Mouse (Mus musculus) splenic B cell, adult 2 months (primary cell): ENCODE data around the gene Wbp2.
"Not testable (repeated sequence)": the region's sequence is repeated elsewhere in the genome, so short reads cannot be mapped to it uniquely, and the experiment has no call there.

Experiments used
- DNase-seq: peaks from one replicate; pipeline ENCODE4 v3.0.0-alpha.2; 2011; ENCODE audit warnings: low read depth, low spot score
- H3K27me3 ChIP-seq: 2 replicates; pipeline ENCODE4 v1.6.1; 2012; ENCODE audit warnings: mild to moderate bottlenecking, low read length, moderate library complexity, mixed read lengths; ENCODE audit not compliant: control insufficient read depth, poor library complexity, insufficient read depth, severe bottlenecking
- H3K36me3 ChIP-seq: 2 replicates; pipeline ENCODE4 v1.6.1; 2012; ENCODE audit warnings: mild to moderate bottlenecking, low read length, moderate library complexity, mixed read lengths; ENCODE audit not compliant: control insufficient read depth, poor library complexity, insufficient read depth, severe bottlenecking

The Wbp2 gene

DNA sequence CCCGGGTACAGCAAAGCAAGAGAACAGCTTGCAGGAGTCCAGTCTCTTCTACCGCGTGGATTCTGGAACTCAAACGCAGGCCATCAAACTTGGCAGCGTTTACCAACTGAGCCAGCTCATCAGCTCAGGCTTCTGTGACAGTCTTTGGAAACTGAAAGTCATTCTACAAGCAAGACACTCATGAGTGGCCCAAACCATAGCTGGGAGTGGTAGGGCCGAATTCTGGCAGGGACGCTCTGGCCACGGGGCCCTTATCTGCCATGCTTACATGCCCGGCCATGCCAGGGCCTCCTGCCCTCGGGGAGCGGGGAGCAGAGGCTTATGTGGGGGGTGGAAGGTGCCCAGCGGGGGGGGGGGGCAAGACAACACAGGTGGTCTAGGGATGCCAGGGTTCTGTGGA lies 16.8 kb upstream of the Wbp2 start:
- no peaks in the 10 kb centered on the region for H3K27me3 ChIP-seq
- no peak for DNase-seq
- H3K36me3 ChIP-seq, result no peaks in the 10 kb centered on the region

DNA sequence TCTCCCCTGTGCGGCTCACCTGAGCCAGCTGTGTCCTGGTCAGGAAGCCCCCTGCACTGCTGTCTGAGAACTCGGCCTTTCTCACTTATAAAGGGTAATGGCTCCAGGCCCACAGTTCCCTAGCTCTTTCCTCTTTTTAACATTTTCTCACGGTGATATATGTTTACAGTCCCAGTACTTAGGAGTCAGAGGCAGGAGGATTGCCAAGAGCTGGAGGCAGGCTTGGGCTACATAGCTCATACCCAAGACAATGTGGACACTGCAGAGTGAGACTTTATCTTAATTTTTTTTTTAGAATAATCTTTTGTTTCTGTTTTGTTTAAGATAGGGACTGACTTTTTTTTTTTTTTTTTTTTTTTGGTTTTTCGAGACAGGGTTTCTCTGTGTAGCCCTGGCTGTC lies 15.7 kb upstream of the Wbp2 start:
- DNase-seq, result no peak
- Histone ChIP-seq H3K36me3 (no peaks in the 10 kb centered on the region), H3K27me3 (no peaks in the 10 kb centered on the region)

DNA sequence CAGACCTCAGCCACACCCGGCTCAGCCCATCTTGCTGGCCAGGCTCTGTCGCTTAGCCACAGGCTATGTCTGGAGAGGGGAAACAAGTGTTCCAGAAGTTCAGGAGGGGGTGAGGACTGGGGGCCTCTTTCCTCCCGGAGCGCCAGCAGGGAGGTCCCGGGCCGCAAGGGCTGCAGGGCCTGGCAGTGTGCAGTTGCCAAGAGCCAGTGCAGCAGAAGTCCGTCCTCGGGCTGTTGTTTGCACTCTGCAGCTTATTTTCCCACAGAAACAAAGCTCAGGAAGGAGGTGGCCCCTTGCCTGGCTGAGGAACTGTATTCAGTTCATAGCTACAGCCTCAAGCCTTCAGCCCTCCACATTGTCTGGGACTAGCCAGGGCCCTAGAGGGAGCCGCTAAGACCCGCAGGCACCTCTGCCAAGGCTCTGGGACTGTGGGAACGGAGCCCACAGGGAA lies 15.2 kb upstream of the Wbp2 start:
- Histone ChIP-seq H3K36me3 (no peaks in the 10 kb centered on the region), H3K27me3 (no peaks in the 10 kb centered on the region)
- DNase-seq, result no peak

DNA sequence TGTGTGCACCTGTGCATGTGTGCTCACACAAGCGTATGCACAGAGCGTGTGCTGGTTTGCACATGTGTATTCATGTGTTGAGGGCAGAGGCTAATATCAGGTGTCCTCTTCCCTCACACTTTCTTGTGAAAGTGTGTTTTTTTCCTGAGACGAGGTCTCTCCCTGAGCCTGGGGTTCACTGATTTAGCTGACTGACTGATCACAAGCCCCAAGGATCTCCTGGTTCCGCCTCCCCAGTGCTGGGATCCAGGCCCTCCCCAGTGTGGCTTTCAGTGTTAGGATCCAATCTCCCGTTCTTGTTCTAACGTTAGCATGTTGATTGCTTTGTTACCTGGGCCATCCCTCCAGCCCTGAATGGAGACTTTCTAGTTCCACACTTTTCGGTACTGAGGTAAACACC lies 14.0 kb upstream of the Wbp2 start:
- Histone ChIP-seq H3K36me3 (no peaks in the 10 kb centered on the region), H3K27me3 (no peaks in the 10 kb centered on the region)
- no peak for DNase-seq

DNA sequence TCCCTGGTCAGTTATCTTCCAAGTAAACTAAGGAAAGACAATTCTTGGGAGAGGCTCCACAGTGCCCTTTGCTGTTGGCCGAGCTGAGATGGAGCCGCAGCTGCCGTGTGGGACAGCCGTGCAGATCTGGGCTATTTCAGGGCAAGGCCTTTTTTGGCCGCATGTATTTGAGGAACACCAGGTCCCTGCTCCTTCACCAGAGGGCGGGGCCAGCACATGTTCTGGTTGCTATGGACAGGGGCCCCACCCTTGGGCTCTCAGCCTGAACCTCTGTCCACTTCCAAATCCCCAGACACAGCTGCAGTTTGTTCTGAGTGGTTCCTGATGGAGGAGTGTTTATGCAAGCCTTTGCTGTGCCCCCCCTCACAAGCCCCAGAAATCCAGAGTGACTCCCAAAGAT lies 13.6 kb upstream of the Wbp2 start:
- Histone ChIP-seq H3K27me3 (no peaks in the 10 kb centered on the region), H3K36me3 (no peaks in the 10 kb centered on the region)
- DNase-seq, result no peak

DNA sequence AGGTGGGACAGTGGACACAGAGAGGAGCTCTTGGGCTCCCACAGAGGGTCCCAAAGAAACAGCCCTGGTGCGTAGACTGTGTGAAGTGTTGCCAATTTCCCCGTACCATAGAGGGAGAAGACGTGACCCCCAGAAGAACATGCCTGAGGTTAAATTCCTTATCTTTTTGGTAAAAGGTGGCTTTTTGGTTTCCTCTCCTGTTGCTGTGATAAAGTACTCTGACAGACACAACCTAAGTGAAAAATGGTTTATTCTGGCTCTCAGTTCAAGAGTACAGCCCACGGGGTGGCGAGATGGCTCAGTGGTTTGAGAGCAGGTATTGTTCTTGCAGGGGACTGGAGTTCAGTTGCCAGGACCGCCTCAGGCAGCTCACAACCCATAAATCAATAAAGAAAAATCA lies 12.7 kb upstream of the Wbp2 start:
- Histone ChIP-seq H3K27me3 (no peaks in the 10 kb centered on the region), H3K36me3 (no peaks in the 10 kb centered on the region)
- DNase-seq, result no peak

DNA sequence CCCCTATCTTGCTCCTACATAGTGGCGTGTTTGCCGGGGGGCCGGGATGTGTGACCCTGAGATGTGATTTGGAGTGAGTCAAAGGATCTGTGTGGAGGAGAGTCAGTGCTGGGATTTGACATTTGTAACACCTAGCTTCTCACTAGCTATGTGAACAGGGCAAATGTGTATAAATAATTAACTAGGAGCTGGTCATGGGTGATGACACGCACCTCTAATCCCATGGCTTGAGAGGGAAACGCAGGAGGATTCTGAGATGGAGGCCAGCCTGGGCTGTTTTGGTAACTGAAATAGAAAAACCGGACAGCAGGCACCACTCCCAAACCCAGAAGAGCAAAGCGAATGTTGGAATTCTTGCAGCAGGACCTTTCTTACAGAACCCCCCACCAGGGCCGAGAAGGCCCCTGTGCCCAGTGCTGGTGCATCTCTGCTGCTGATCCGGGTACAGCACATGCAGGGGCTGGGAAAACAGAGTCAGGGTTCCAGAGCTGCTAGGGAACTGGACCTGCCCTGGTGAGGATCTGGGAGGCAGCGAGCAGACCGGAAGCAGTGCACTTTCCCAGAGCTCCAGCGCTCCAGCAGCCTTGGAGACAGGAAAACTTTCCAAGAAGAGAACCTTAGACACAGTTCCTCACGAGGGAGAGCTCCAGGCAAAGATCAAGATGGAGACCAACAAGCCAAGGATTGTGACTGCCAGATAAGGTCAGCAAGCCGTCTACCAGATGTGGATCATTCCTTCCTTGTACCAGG lies 12.1 kb upstream of the Wbp2 start:
- Histone ChIP-seq H3K27me3 (no peaks in the 10 kb centered on the region), H3K36me3 (no peaks in the 10 kb centered on the region)
- no peak for DNase-seq

DNA sequence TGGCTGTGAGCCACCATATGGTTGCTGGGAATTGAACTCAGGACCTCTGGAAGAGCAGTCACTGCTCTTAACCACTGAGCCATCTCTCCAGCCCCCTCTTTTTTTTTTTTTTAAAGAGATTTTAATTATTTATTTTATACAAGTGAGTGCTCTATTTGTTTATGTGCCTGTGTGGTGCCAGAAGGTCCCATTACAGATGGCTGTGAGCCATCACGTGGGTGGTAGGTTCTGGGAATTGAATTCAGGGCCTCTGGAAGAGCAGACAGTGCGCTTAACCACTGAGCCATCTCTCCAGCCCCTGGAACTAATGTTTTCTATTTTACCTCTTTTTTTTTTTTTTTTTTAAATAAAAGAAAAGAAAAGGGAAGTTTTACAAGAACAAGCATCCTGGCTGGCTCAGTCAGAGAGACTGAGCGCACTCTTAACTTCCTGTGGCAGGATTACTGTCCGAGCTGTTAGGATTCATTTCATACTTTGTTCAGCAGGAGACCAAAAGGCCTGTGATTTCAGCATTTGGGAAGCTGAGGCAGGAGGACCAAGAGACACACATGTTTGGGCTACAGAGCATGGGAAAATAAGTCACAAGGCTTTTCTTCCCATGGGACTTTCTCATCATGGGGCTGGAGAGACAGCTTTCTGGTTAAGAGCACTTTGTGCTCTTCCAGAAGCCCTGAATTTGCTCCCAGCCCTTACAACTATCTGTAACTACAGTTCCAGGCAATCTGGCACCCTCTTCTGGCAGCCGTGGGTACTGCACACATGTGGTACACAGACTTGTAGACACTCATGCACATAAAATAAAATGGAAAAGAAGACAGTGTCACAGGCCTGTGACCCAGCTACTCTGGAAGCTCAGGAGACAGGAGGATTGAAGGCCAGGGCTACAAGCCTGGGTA lies 9.7 kb upstream of the Wbp2 start:
- H3K27me3 ChIP-seq, result no peaks in the 10 kb centered on the region
- peak; percentile 69 for DNase-seq
- H3K36me3 ChIP-seq, result no peaks in the 10 kb centered on the region

DNA sequence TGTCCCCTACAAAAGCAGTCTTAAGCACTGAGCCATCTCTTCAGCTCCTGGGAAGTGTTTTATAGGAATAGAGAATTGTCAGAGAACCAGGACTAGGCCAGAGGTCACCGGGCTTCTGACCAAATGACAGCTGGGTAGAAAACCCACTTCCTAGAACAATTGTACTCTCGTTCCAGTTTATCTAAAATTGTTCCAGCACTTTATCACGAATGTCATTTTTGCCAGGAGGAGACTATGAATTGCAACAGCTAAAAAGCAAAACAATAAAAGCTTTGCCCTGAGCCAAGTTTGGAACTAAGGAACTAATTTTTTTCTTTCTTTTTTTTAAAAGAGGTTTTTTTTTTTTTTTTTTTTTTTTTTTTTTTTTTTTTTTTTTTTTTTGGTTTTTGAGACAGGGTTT lies 8.8 kb upstream of the Wbp2 start:
- H3K36me3 ChIP-seq, result no peaks in the 10 kb centered on the region

DNA sequence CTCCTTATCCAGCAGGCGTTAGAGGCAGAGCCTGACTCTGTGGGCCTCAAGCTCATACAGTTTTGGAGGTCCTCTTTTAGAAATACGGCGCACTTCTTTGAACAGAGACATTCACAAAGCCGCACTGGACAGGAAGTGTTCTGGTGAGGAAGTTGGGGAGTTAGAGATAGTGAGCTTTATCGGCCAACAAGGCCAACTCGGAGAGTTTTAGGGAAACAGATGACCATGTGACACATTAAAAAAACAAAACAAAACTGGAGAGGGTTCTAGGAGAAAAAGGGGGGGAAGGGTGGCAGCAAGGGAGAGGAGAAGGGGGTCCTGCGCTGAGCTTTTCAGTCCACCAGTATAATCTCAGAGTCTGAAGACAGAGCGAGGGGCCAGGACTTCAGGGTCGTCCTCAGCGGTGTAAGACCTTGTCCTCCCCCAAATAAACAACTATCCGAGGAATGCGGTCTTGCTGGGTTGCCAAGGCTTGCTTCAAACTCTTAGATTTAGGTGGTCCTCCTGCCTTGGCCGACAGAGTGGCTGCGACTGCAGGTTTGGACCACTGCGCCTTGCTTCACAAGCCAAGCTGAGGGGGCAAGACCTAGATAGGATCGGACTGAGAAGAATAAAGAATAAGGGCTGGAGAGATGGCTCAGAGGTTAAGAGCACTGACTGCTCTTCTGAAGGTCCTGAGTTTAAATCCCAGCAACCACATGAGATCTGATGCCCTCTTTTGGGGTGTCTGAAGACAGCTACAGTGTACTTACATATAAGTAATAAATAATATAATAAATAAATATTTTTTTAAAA lies 7.2 kb upstream of the Wbp2 start:
- DNase-seq, result no peak
- Histone ChIP-seq H3K36me3 (no peaks in the 10 kb centered on the region), H3K27me3 (no peaks in the 10 kb centered on the region)

More for the DNA sequence above, 8.8 kb upstream of the Wbp2 start:
- DNase-seq, result no peak
- no peaks in the 10 kb centered on the region for H3K27me3 ChIP-seq

DNA sequence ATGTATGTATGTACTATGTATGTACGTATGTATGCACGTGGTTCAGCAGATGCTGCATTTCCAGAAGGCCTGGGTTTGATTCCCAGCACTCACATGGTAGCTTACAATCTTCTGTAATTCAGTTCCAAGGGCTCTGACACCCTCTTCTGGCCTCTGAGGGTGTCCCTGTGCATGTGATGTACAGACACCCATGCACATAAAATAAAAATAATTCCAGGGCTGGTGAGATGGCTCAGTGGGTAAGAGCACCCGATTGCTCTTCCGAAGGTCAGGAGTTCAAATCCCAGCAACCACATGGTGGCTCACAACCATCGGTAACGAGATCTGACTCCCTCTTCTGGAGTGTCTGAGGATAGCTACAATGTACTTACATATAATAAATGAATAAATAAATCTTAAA lies 6.2 kb upstream of the Wbp2 start:
- H3K27me3 ChIP-seq, DNase-seq, H3K36me3 ChIP-seq: not testable (repeated sequence)

DNA sequence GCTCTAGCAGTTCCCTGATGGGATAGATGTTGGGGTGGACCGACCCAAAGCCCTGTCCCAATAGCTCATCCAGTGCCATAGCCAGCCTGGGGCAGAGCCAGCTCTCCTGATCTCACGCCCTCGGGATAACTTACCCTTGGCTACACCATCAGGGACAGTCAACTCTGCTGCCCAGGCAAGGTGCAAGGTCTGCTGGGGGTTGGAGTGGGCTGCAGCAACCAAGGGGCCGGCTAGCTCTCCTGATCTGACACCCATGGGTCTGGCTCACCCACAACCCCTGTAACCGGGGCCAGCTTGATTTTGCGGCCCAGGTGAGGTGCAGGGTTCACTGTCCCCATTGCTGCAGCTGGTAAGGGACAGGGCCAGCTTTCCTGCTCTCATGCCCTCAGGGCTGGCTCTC lies 4.8 kb upstream of the Wbp2 start:
- no peak for DNase-seq
- Histone ChIP-seq H3K27me3 (no peaks in the 10 kb centered on the region), H3K36me3 (no peaks in the 10 kb centered on the region)

DNA sequence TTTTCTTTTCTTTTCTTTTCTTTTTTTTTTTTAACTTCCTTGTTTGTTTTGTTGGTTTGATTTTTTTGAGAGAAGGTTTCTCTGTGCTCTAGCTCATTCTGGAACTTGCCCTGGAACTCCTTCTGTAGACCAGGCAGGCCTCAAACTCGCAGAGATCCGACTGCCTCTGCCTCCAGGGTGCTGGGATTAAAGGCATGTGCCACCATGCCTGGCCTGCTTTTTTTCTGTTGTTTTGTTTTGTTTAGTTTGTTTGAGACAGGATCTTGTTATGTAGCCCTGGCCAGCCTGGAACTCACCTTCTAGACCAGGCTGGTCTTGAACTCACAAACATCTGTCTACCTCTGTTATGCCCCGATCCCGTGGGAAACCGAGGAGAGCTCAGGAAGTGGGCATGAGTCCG lies 2.8 kb upstream of the Wbp2 start:
- H3K36me3 ChIP-seq, result no peaks in the 10 kb centered on the region; the same call in 1 of the 2 replicates
- no peak for DNase-seq
- H3K27me3 ChIP-seq, result no peaks in the 10 kb centered on the region

DNA sequence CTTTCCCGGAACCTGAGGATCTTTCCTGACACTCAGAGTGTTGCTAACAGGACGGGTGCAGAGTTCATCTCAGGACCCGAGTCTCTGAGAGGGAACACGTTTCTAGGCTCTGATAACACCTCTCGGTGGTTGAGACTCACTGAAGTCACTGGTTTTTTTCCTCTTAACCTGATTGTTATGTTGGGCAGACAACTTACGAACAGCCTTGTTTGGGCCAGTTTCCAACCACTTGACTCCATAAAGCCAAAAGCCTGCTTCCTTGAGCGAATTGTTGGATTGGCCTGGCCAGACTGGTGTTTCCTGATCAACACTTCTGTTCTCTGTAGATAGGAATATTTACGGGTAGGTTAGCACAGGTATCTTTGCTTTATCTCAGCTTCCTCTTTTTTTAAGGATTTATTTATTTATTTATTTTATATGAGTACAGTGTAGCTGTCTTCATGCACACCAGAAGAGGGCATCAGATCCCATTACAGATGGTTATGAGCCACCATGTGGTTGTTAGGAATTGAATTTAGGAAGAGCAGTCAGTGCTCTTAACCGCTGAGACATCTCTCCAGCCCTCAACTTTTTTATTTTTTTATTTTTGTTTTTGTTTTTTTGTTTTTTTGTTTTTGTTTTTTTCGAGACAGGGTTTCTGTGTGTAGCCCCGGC lies 2.1 kb upstream of the Wbp2 start:
- no peak for DNase-seq
- Histone ChIP-seq H3K36me3 (no peaks in the 10 kb centered on the region; the same call in 1 of the 2 replicates), H3K27me3 (no peaks in the 10 kb centered on the region)
